32 mouse cellular contexts compared by ENCODE assay signal in genomic region chr8:88129397-88129796, GRCm38 (mm10).
"Had no signal": no experiment of that assay in that cellular context is flagged by ENCODE, and none has a peak within 500 bp of the region (broad histone marks: within the 10 kb centered on the region; RNA-seq: fewer than 3 reads in every experiment).

No protein-coding gene starts in this region.

- H3K9me3 ChIP-seq: limb, embryonic 10.5 days; limb, embryonic 12.5 days; limb, embryonic 13.5 days; limb, embryonic 15.5 days; liver, embryonic 12.5 days; liver, embryonic 13.5 days; liver, embryonic 15.5 days; lung, embryonic 15.5 days; megakaryocyte, embryonic 14.5 days; midbrain, embryonic 10.5 days; midbrain, embryonic 12.5 days; midbrain, embryonic 13.5 days; midbrain, embryonic 15.5 days had no signal

- H3K27ac ChIP-seq: left cerebral cortex, adult 2 months; limb, embryonic 10.5 days; limb, embryonic 12.5 days; limb, embryonic 13.5 days; limb, embryonic 15.5 days; liver, embryonic 12.5 days; liver, embryonic 13.5 days; liver, embryonic 14.5 days; liver, embryonic 15.5 days; lung, embryonic 15.5 days; macrophage; midbrain, embryonic 10.5 days; midbrain, embryonic 12.5 days; midbrain, embryonic 13.5 days; midbrain, embryonic 15.5 days had no signal

- H3K27me3 ChIP-seq: limb, embryonic 12.5 days; limb, embryonic 13.5 days; limb, embryonic 15.5 days; liver, embryonic 12.5 days; liver, embryonic 13.5 days; liver, embryonic 15.5 days; lung, embryonic 15.5 days; megakaryocyte, embryonic 14.5 days; midbrain, embryonic 12.5 days; midbrain, embryonic 13.5 days; midbrain, embryonic 15.5 days had no signal

- H3K4me3 ChIP-seq: left cerebral cortex, adult 2 months; limb, embryonic 10.5 days; limb, embryonic 12.5 days; limb, embryonic 13.5 days; limb, embryonic 15.5 days; liver, embryonic 12.5 days; liver, embryonic 13.5 days; liver, embryonic 15.5 days; lung, embryonic 15.5 days; megakaryocyte, embryonic 14.5 days; midbrain, embryonic 10.5 days; midbrain, embryonic 12.5 days; midbrain, embryonic 13.5 days; midbrain, embryonic 15.5 days; myocyte had no signal

- ATAC-seq: liver, embryonic 12.5 days; liver, postnatal 0 days; lung, postnatal 0 days; midbrain, embryonic 13.5 days; midbrain, embryonic 15.5 days; midbrain, embryonic 16.5 days had no signal

- H3K4me2 ChIP-seq: limb, embryonic 12.5 days; limb, embryonic 13.5 days; limb, embryonic 15.5 days; liver, embryonic 11.5 days; liver, embryonic 12.5 days; liver, embryonic 13.5 days; liver, embryonic 15.5 days; lung, embryonic 14.5 days; lung, embryonic 15.5 days; midbrain, embryonic 11.5 days; midbrain, embryonic 12.5 days; midbrain, embryonic 13.5 days; midbrain, embryonic 15.5 days had no signal

- DNase-seq: left cerebral cortex, postnatal 4 days; liver; liver, embryonic 13.5 days; liver, postnatal 0 days; lung, adult 18-20 months; lung, adult 2 months; lung, embryonic 14.5 days; lung, postnatal 10 days; lung, postnatal 14 days; lung, postnatal 36 days; lung, postnatal 4 days; midbrain, embryonic 14.5 days had no signal

- H3K9ac ChIP-seq: limb, embryonic 12.5 days; limb, embryonic 13.5 days; limb, embryonic 15.5 days; liver, embryonic 12.5 days; liver, embryonic 13.5 days; liver, embryonic 14.5 days; liver, embryonic 15.5 days; liver, postnatal 0 days; lung, embryonic 14.5 days; lung, embryonic 15.5 days; midbrain, embryonic 12.5 days; midbrain, embryonic 13.5 days; midbrain, embryonic 15.5 days had no signal

- H3K4me1 ChIP-seq: limb, embryonic 10.5 days; limb, embryonic 15.5 days; lung, embryonic 15.5 days; midbrain, embryonic 10.5 days; midbrain, embryonic 12.5 days; midbrain, embryonic 13.5 days; midbrain, embryonic 15.5 days had no signal
